Mouse (Mus musculus) urinary bladder, postnatal 36 days (tissue): ENCODE results near the gene Olfml2a.
"Not testable (repeated sequence)": the region's sequence is repeated elsewhere in the genome, so short reads cannot be mapped to it uniquely, and the experiment has no call there.

ENCODE experiments used
- DNase-seq, 2 experiments: peaks; one replicate each; pipeline ENCODE4 v3.0.0; 2022; ENCODE audit warnings: low spot score in 2 of 2, mixed read lengths in 1 of 2

Olfml2a gene

GRCm38 (mm10) chr2:38986580-38986979 is 54.8 kb downstream of the Olfml2a start:
- DNase-seq = peak in 1 of 2 experiments; percentile 35

- DNase-seq = no peak
Observed at GRCm38 (mm10) chr2:38987371-38987770, 55.6 kb downstream of the Olfml2a start.

GRCm38 (mm10) chr2:38987803-38988510 is 56.2 kb downstream of the Olfml2a start:
- DNase-seq = peak; percentile 51 to 64

- DNase-seq = no peak
Observed at GRCm38 (mm10) chr2:38988929-38989328, 57.2 kb downstream of the Olfml2a start.

GRCm38 (mm10) chr2:38992004-38992403 is 60.2 kb downstream of the Olfml2a start:
- no peak for DNase-seq

GRCm38 (mm10) chr2:38992452-38992851 is 60.7 kb downstream of the Olfml2a start:
- DNase-seq = no peak

GRCm38 (mm10) chr2:38997386-38998374 is 65.9 kb downstream of the Olfml2a start, which contains the start of gene Wdr38:
Gene Wdr38 (plus strand): TSS chr2:38997476.
- DNase-seq = peak; percentile 84 to 87

GRCm38 (mm10) chr2:38999381-38999780 is 67.6 kb downstream of the Olfml2a start:
- DNase-seq = no peak

GRCm38 (mm10) chr2:38999910-39000586 is 68.3 kb downstream of the Olfml2a start:
- no peak for DNase-seq

- no peak for DNase-seq
Observed at GRCm38 (mm10) chr2:39000587-39000919, 68.8 kb downstream of the Olfml2a start.

- DNase-seq = no peak
Observed at GRCm38 (mm10) chr2:39001866-39002265, 70.1 kb downstream of the Olfml2a start.

- no peak for DNase-seq
Observed at GRCm38 (mm10) chr2:39003106-39003505, 71.3 kb downstream of the Olfml2a start.

- no peak for DNase-seq
Observed at GRCm38 (mm10) chr2:39003512-39003911, 71.7 kb downstream of the Olfml2a start.

- no peak for DNase-seq
Observed at GRCm38 (mm10) chr2:39004372-39004771, 72.6 kb downstream of the Olfml2a start.

GRCm38 (mm10) chr2:39004880-39005435 is 73.2 kb downstream of the Olfml2a start, which contains the start of gene Arpc5l:
Gene Arpc5l (plus strand): TSS chr2:39005348.
- DNase-seq = peak; percentile 78 to 91

GRCm38 (mm10) chr2:39005574-39006079 is 73.8 kb downstream of the Olfml2a start, which contains the start of gene Rpl35:
Gene Rpl35 (minus strand): TSS chr2:39005624.
- peak in 1 of 2 experiments; percentile 46 for DNase-seq

- no peak for DNase-seq
Observed at GRCm38 (mm10) chr2:39006149-39006730, 74.5 kb downstream of the Olfml2a start.

- peak; percentile 90 to 94 for DNase-seq
Observed at GRCm38 (mm10) chr2:39007865-39008264, 76.1 kb downstream of the Olfml2a start.

- no peak for DNase-seq
Observed at GRCm38 (mm10) chr2:39008350-39008851, 76.6 kb downstream of the Olfml2a start.

GRCm38 (mm10) chr2:39008954-39009365 is 77.2 kb downstream of the Olfml2a start:
- peak; percentile 68 to 73 for DNase-seq

GRCm38 (mm10) chr2:39010144-39010543 is 78.4 kb downstream of the Olfml2a start:
- DNase-seq = not testable (repeated sequence)
